Mouse (Mus musculus): ENCODE results near the gene Nt5c1a. TPM values are rescaled to one million over a fixed set of nuclear protein-coding genes. Genes with fewer than 3 reads are reported as not detected.

Nt5c1a gene
- 0.62 and 0.75 TPM in 2 replicates for polyA plus RNA-seq (2012; rRNA removed; ENCODE audit: low replicate concordance)

GRCm38 (mm10) chr4:123201186-123202093 is at the start of gene Nt5c1a:
TSS of gene Nt5c1a (plus strand) at chr4:123201504.

GRCm38 (mm10) chr4:123182328-123183238 is 18.7 kb upstream of the Nt5c1a start, which contains the start of gene Hpcal4:
TSS of gene Hpcal4 (plus strand) at chr4:123183227.

GRCm38 (mm10) chr4:123233492-123234084 is 32.3 kb downstream of the Nt5c1a start, which contains the start of gene Heyl:
TSS of gene Heyl (plus strand) at chr4:123233556.

GRCm38 (mm10) chr4:123261721-123262401 is 60.6 kb downstream of the Nt5c1a start, which contains the start of gene Pabpc4:
TSS of gene Pabpc4 (plus strand) at chr4:123262351.

Other genes with a start within 250 kb of the Nt5c1a start
- gene Mfsd2a, start 240.3 kb upstream of the Nt5c1a start, polyA plus RNA-seq (2012; rRNA removed; ENCODE audit: low replicate concordance) = 0.24 and 13.1 TPM in 2 replicates
- 0.79 and 15.9 TPM in 2 replicates for gene Mycl, start 205.9 kb upstream of the Nt5c1a start, polyA plus RNA-seq (2012; rRNA removed; ENCODE audit: low replicate concordance)
- 6.6 and 9.0 TPM in 2 replicates for gene Trit1, start 184.9 kb upstream of the Nt5c1a start, polyA plus RNA-seq (2012; rRNA removed; ENCODE audit: low replicate concordance)
- 1.3 TPM in 1 of 2 replicates, not detected in the other for gene Bmp8b, start 96.3 kb upstream of the Nt5c1a start, polyA plus RNA-seq (2012; rRNA removed; ENCODE audit: low replicate concordance)
- 0.13 TPM in 1 of 2 replicates, not detected in the other for gene Oxct2b, start 85.2 kb upstream of the Nt5c1a start, polyA plus RNA-seq (2012; rRNA removed; ENCODE audit: low replicate concordance)
- 15.8 and 25.3 TPM in 2 replicates for gene Ppie, start 61.6 kb upstream of the Nt5c1a start, polyA plus RNA-seq (2012; rRNA removed; ENCODE audit: low replicate concordance)
- gene Hpcal4, start 18.3 kb upstream of the Nt5c1a start, polyA plus RNA-seq (2012; rRNA removed; ENCODE audit: low replicate concordance) = 0.19 and 0.37 TPM in 2 replicates
- 12.9 and 13.8 TPM in 2 replicates for gene Heyl, start 32.1 kb downstream of the Nt5c1a start, polyA plus RNA-seq (2012; rRNA removed; ENCODE audit: low replicate concordance)
- 82.9 and 156 TPM in 2 replicates for gene Pabpc4, start 60.8 kb downstream of the Nt5c1a start, polyA plus RNA-seq (2012; rRNA removed; ENCODE audit: low replicate concordance)
- gene Oxct2a, start 122.1 kb downstream of the Nt5c1a start, polyA plus RNA-seq (2012; rRNA removed; ENCODE audit: low replicate concordance) = 0.17 TPM in 1 of 2 replicates, not detected in the other
- gene Bmp8a, start 141.7 kb downstream of the Nt5c1a start, polyA plus RNA-seq (2012; rRNA removed; ENCODE audit: low replicate concordance) = 0.60 and 0.99 TPM in 2 replicates

Data from subcutaneous adipose tissue, adult 2 months (tissue).